Mouse (Mus musculus) liver, postnatal 0 days (tissue): Measurements from ENCODE around the gene Ap1m2.

Experiments
- CTCF ChIP-seq: sonication (generic); IDR thresholded peaks from 2 replicates; pipeline ENCODE4 v1.5.1; 2016; ENCODE audit warnings: antibody characterized with exemption, low read depth
- EP300 ChIP-seq: IDR thresholded peaks from 2 replicates; pipeline ENCODE4 v1.6.1; 2016; ENCODE audit warnings: antibody characterized with exemption, low read depth, mild to moderate bottlenecking

- TF ChIP-seq CTCF (no peak), EP300 (no peak)
Measured at GRCm38 (mm10) chr9:21320619-21321512, 8.7 kb upstream of the Ap1m2 start, which contains the start of gene Slc44a2.
